Mouse (Mus musculus): ENCODE measurements around the gene Piezo1. TPM values are rescaled to one million over a fixed set of nuclear protein-coding genes. Genes with fewer than 3 reads are reported as not detected.

Gene Piezo1
- polyA plus RNA-seq, 1 experiment: 192 TPM

DNA sequence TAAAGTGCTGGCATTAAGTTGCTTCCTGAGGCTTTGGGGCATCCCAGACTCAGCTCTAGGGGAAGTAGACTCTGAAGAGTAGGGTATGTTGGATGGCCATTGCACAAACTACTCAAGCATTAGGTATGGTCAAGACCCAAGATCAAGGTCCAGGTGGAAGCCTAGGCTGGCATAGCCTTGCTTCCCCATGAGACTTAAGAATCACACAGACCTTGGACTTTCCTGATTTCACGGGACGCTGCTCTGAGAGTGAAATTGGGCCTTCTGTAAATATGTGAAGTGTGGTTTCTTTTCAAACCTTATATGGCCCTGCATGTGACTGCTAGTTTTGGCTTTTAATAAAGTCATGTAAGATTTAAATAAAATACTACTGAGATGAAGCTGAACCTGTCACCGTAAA, 21.6 kb upstream of the Piezo1 start:
- no peak for DNase-seq

DNA sequence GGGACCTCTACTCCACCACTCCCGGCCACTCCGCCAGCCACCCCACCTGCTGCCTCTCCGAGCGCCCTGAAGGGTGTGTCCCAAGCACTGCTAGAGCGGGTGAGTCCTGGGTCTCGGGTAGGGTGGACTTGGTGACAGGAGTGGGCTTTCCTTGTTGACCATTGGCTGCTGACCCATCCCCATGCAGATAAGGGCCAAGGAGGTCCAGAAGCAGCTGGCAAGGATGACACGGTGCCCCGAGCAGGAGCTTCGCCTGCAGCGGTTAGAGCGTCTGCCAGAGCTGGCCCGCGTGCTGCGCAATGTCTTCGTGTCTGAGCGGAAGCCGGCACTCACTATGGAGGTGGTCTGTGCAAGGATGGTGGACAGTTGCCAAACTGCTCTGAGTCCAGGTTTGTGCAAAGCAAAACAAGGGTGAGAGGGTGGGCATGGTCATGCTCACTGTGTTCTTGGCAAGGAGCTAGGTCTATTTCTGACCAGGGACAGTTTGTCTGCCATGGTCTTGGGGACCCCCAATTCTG, 20.7 kb upstream of the Piezo1 start:
- 89% methylated on average over 17 of the region's 17 CpGs for WGBS
- no peak overlapping the region for H3K4me3 ChIP-seq (replicated peaks; ENCODE audit: extremely low read depth, low read depth, low read length)
- no peak for DNase-seq
- TF ChIP-seq POLR2A (IDR thresholded peaks at IDR 0.05; ENCODE audit: borderline replicate concordance, extremely low read depth, low read depth, low read length) (no peak), CTCF (IDR thresholded peaks at IDR 0.05; ENCODE audit: insufficient read depth, low read length) (no peak)
- H3K4me1 ChIP-seq (ENCODE audit: control insufficient read depth, insufficient read depth, low read length): peaks cover 16% of the 10 kb centered on the region

More for the DNA sequence above, 21.6 kb upstream of the Piezo1 start:
- TF ChIP-seq CTCF (IDR thresholded peaks at IDR 0.05; ENCODE audit: insufficient read depth, low read length): no peak
- no peak for TF ChIP-seq POLR2A (IDR thresholded peaks at IDR 0.05; ENCODE audit: borderline replicate concordance, extremely low read depth, low read depth, low read length)
- 87% methylated on average over 3 of the region's 3 CpGs for WGBS
- Histone ChIP-seq H3K4me1 (ENCODE audit: control insufficient read depth, insufficient read depth, low read length) (peaks cover 12% of the 10 kb centered on the region), H3K4me3 (replicated peaks; ENCODE audit: extremely low read depth, low read depth, low read length) (no peak overlapping the region)

DNA sequence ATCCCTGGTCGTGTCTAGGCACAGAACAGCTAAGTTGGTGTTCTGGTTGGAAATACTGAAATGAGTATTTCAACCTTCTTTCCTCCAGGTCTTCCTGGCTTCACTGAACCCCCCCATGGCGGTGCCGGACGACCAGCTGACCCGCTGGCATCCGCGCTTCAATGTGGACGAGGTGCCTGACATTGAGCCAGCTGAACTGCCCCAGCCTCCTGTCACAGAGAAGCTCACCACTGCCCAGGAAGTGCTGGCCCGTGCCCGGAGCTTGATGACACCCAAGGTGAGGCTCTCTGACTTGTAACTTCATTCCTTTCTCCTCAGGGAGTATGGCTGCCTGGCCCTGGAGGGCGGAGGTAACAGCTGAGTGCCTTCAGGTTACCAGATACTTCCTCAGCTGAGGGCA, 20.0 kb upstream of the Piezo1 start:
- TF ChIP-seq CTCF (IDR thresholded peaks at IDR 0.05; ENCODE audit: insufficient read depth, low read length) (no peak), POLR2A (IDR thresholded peaks at IDR 0.05; ENCODE audit: borderline replicate concordance, extremely low read depth, low read depth, low read length) (no peak)
- DNase-seq: no peak
- WGBS: 89% methylated on average over 11 of the region's 11 CpGs
- Histone ChIP-seq H3K4me3 (replicated peaks; ENCODE audit: extremely low read depth, low read depth, low read length) (no peak overlapping the region), H3K4me1 (ENCODE audit: control insufficient read depth, insufficient read depth, low read length) (peaks cover 19% of the 10 kb centered on the region)

DNA sequence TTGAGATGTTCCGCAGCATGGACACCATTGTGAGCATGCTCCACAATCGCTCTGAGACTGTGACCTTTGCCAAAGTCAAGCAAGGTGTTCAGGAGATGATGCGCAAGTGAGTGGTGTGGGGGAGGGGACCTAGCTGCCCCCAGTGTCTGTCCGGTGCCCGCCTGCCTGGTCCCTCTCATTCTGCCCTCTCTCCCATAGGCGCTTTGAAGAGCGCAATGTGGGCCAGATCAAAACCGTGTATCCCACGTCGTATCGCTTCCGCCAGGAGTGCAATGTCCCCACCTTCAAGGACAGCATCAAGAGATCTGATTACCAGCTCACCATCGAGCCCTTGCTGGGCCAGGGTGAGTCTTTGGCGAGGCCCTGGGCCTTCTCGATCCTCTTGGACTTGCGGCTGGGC, 18.9 kb upstream of the Piezo1 start:
- TF ChIP-seq POLR2A (IDR thresholded peaks at IDR 0.05; ENCODE audit: borderline replicate concordance, extremely low read depth, low read depth, low read length): no peak
- no peak for TF ChIP-seq CTCF (IDR thresholded peaks at IDR 0.05; ENCODE audit: insufficient read depth, low read length)
- WGBS: 94% methylated on average over 16 of the region's 16 CpGs
- no peak overlapping the region for H3K4me3 ChIP-seq (replicated peaks; ENCODE audit: extremely low read depth, low read depth, low read length)
- peaks cover 13% of the 10 kb centered on the region for H3K4me1 ChIP-seq (ENCODE audit: control insufficient read depth, insufficient read depth, low read length)
- DNase-seq: no peak

DNA sequence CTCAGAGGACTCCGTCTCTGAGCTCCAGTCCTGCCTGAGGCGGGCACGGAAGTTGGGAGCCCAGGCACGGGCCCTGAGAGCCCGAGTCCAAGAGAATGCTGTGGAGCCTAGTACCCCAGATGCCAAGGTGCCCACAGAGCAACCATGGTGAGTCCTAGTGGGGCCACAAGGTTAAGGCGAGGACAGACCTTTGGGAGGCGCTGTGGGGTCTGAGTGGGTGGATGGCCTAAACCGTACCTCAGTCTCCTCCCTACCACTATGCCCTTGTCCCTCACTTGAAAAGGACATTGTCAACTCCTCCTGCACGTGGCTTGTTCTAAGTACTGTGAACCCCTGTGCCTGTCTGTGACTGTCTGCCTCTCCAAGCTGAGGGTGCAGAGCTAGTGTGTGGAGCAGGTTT, 18.2 kb upstream of the Piezo1 start:
- DNase-seq: no peak
- TF ChIP-seq CTCF (IDR thresholded peaks at IDR 0.05; ENCODE audit: insufficient read depth, low read length): no peak
- no peak for TF ChIP-seq POLR2A (IDR thresholded peaks at IDR 0.05; ENCODE audit: borderline replicate concordance, extremely low read depth, low read depth, low read length)
- WGBS: 66% methylated on average over 9 of the region's 9 CpGs
- peaks cover 13% of the 10 kb centered on the region for H3K4me1 ChIP-seq (ENCODE audit: control insufficient read depth, insufficient read depth, low read length)
- H3K4me3 ChIP-seq (replicated peaks; ENCODE audit: extremely low read depth, low read depth, low read length): no peak overlapping the region

DNA sequence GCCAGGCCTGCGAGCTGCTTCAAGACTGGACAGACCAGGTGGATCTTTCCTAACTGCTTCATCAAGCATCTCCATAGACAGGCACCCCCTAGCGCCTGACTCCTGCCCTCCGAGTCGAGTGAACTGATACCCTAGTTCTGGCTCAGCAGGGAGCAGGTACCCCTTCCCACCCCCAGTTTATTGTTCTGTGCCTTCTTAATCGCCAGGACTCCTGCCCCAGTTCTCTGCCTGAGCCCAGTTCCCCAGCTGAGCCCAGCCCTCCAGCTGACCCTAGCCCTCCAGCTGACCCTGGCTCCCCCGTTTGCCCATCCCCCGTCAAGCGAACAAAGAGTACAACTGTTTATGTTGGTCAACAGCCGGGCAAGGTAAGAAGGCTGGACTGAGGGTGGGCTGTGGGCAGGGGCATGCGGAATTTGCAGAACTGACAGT, 17.8 kb upstream of the Piezo1 start:
- TF ChIP-seq CTCF (IDR thresholded peaks at IDR 0.05; ENCODE audit: insufficient read depth, low read length) (no peak), POLR2A (IDR thresholded peaks at IDR 0.05; ENCODE audit: borderline replicate concordance, extremely low read depth, low read depth, low read length) (no peak)

DNA sequence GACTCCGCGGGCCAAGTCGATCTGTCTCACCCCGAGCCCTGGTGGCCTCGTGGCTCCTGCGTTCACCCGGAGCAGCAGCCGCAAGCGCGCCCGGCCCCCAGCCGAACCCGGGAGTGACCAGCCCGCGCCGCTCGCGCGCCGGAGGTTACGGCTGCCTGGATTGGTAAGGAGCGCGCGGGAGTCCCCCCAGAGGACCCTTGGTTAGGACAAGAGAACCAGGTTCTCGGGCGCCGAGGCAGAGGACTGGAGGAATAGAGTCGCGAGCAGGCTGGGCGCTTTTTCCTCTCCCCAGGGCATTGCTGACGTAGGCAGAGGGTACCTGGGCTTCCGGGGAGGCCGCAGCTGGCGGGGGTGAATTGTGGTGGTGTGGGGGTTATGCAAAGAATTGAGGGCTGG, 17.0 kb upstream of the Piezo1 start:
- peaks cover 13% of the 10 kb centered on the region for H3K4me1 ChIP-seq (ENCODE audit: control insufficient read depth, insufficient read depth, low read length)
- H3K4me3 ChIP-seq (replicated peaks; ENCODE audit: extremely low read depth, low read depth, low read length): peak overlapping the region; percentile 85
- no peak for DNase-seq
- WGBS: under 1% methylated on average over 34 of the region's 34 CpGs
- no peak for TF ChIP-seq CTCF (IDR thresholded peaks at IDR 0.05; ENCODE audit: insufficient read depth, low read length)
- no peak for TF ChIP-seq POLR2A (IDR thresholded peaks at IDR 0.05; ENCODE audit: borderline replicate concordance, extremely low read depth, low read depth, low read length)

More for the DNA sequence above, 17.8 kb upstream of the Piezo1 start:
- no peak for DNase-seq
- Histone ChIP-seq H3K4me3 (replicated peaks; ENCODE audit: extremely low read depth, low read depth, low read length) (no peak overlapping the region), H3K4me1 (ENCODE audit: control insufficient read depth, insufficient read depth, low read length) (peaks cover 13% of the 10 kb centered on the region)
- WGBS: 27% methylated on average over 10 of the region's 10 CpGs

DNA sequence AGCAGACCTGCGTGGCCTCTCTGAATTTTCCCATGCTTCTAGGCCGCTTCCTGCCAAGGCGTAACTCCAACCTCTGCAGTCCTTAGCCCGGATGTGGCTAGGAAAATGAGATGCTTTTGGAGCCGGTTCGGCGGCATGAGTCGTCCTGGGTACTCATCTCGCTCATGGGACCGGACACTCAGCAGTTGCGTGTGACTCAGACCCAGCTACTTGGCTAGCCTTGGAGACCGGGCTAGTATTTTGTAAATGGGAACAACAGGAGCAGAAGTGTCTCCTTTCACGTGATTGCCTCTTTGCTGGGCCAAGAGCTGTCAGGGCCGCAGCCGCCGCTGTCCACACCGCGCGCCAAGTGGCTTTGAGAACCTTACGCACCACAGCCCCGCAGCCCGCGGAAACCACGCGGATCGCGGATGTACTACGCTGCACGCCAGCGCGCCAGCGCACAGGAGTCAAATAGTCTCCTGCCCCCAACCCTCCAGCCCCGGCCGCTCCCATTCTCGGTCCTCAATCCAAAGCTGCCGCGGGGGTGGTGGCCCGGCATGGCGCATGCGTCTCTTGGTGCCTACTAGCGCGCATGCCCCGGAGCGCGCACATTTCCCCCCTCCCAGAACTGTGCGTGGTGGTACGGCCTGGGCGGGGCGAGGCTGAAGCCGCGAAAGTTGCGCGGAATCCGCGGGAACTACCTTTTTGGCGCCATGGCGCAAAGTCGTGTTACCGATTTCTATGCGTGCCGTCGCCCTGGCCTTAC, 16.4 kb upstream of the Piezo1 start, which contains the start of gene Cdt1:
Gene Cdt1 (plus strand): TSS at position 655 of the 748 bp plus-strand sequence.
- Histone ChIP-seq H3K4me1 (ENCODE audit: control insufficient read depth, insufficient read depth, low read length) (peaks cover 13% of the 10 kb centered on the region), H3K4me3 (replicated peaks; ENCODE audit: extremely low read depth, low read depth, low read length) (peak within 1 kb of the TSS; percentile 92)
- TF ChIP-seq POLR2A (IDR thresholded peaks at IDR 0.05; ENCODE audit: borderline replicate concordance, extremely low read depth, low read depth, low read length) (peak; percentile 73; the same call in 1 of the 2 replicates), CTCF (IDR thresholded peaks at IDR 0.05; ENCODE audit: insufficient read depth, low read length) (no peak)
- under 1% methylated on average over 62 of the region's 62 CpGs for WGBS
- DNase-seq: peak; percentile 93

DNA sequence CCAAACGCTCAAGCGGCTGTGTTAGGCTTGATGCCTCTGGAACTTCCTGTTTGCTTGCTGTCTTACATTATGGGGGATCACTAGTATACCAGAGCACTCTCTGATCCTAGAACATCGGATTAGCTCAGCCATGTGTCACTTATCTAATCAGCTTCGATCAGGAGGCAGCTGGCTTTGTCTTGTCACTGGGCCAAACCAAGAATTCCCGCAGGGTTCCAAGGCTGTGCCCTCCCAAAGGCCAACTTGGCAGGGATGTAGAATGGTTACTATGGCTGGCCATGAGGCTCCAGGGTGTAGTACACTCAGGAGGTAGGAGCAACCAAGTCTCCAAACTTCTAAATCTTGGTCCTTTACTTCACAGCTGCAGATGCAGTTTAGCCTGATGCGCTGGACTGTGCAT, 15.6 kb upstream of the Piezo1 start:
- WGBS: 13% methylated on average over 6 of the region's 6 CpGs
- TF ChIP-seq CTCF (IDR thresholded peaks at IDR 0.05; ENCODE audit: insufficient read depth, low read length): no peak
- TF ChIP-seq POLR2A (IDR thresholded peaks at IDR 0.05; ENCODE audit: borderline replicate concordance, extremely low read depth, low read depth, low read length): no peak
- Histone ChIP-seq H3K4me3 (replicated peaks; ENCODE audit: extremely low read depth, low read depth, low read length) (peak overlapping the region; percentile 92), H3K4me1 (ENCODE audit: control insufficient read depth, insufficient read depth, low read length) (peaks cover 13% of the 10 kb centered on the region)
- DNase-seq: no peak

Measured in lung, adult 2 months (tissue).